Mouse (Mus musculus) stomach, postnatal 0 days (tissue): ENCODE measurements around the gene Coro1a. TPM values are rescaled to one million over a fixed set of nuclear protein-coding genes. Genes with fewer than 3 reads are reported as not detected.
A peak's percentile ranks its signal among the peaks of the same experiment; 100 is the strongest.
"Not testable (repeated sequence)": the region's sequence is repeated elsewhere in the genome, so short reads cannot be mapped to it uniquely, and the experiment has no call there.

Experiments used
- ATAC-seq: fragments of 200-750 bp; cut with Nextera tagmentation; 2 replicates; pipeline ENCODE4 v1.8.0; 2017; ENCODE audit not compliant: low FRiP score, low TSS enrichment
- DNase-seq: peaks from one replicate; pipeline ENCODE4 v3.0.0-alpha.2; 2016; ENCODE audit warnings: low spot score
- H3K27ac ChIP-seq: fragments of 300-500 bp; sonication (generic); replicated peaks from 2 replicates; pipeline ENCODE4 v1.5.1; 2014; ENCODE audit warnings: mild to moderate bottlenecking, control low read depth
- H3K27me3 ChIP-seq: fragments of 300-500 bp; sonication (generic); 2 replicates; pipeline ENCODE4 v1.6.1; 2014; ENCODE audit warnings: low read length; ENCODE audit not compliant: control insufficient read depth, insufficient read depth
- H3K36me3 ChIP-seq: fragments of 300-500 bp; sonication (generic); 2 replicates; pipeline ENCODE4 v1.6.1; 2014; ENCODE audit warnings: low read length, mixed read lengths; ENCODE audit not compliant: control insufficient read depth, insufficient read depth
- H3K4me1 ChIP-seq: fragments of 300-500 bp; sonication (generic); replicated peaks from 2 replicates; pipeline ENCODE4 v1.6.1; 2014; ENCODE audit warnings: antibody characterized with exemption; ENCODE audit not compliant: control insufficient read depth, insufficient read depth
- H3K4me2 ChIP-seq: fragments of 300-500 bp; sonication (generic); replicated peaks from 2 replicates; pipeline ENCODE4 v1.6.1; 2014; ENCODE audit warnings: low read depth, mild to moderate bottlenecking, control low read depth, moderate library complexity
- H3K4me3 ChIP-seq: fragments of 300-500 bp; sonication (generic); 2 replicates; pipeline ENCODE4 v1.5.1; 2014; ENCODE audit warnings: low read depth, low read length, control low read depth
- H3K9ac ChIP-seq: fragments of 300-500 bp; sonication (generic); 2 replicates; pipeline ENCODE4 v1.6.1; 2014; ENCODE audit warnings: mild to moderate bottlenecking, low read length, control low read depth, mixed read lengths
- H3K9me3 ChIP-seq: fragments of 300-500 bp; sonication (generic); 2 replicates; pipeline ENCODE4 v1.6.1; 2016; ENCODE audit warnings: low read length; ENCODE audit not compliant: control insufficient read depth
- CTCF ChIP-seq: IDR thresholded peaks from 2 replicates; pipeline ENCODE4 v1.5.1; 2016; ENCODE audit warnings: antibody characterized with exemption, low read depth, mild to moderate bottlenecking, moderate library complexity
- EP300 ChIP-seq: optimal IDR thresholded peaks from 2 replicates; pipeline ENCODE3; 2016; ENCODE audit warnings: antibody characterized with exemption
- WGBS: fragments of 180-500 bp; shearing (Covaris S2); extraction: QIAGEN DNeasy Blood & Tissue Kit; methylation state at CpG from one replicate; pipeline ENCODE4 v1.1.7; 2014; 5-methylcytosine and 5-hydroxymethylcytosine counted together
- polyA plus RNA-seq: library from polyadenylated mRNA; unstranded; fragments of >200 nt; fragmentation: Nextera tagmentation; extraction: Ambion mirVana; gene quantifications from 2 replicates; pipeline ENCODE4 v1.2.1, GENCODE M21; 2015

The Coro1a gene
- polyA plus RNA-seq, 1 experiment from 2014 or later: 16.9 TPM

GRCm38 (mm10) chr7:126741964-126742482 lies 34.4 kb upstream of the Coro1a start:
- DNase-seq: no peak
- Histone ChIP-seq H3K4me3 (no peak overlapping the region), H3K27ac (no peak overlapping the region), H3K27me3 (no peaks in the 10 kb centered on the region), H3K9me3 (no peaks in the 10 kb centered on the region), H3K4me1 (no peaks in the 10 kb centered on the region), H3K36me3 (no peaks in the 10 kb centered on the region), H3K9ac (no peak overlapping the region), H3K4me2 (no peak overlapping the region)
- ATAC-seq: no peak
- no peak for TF ChIP-seq EP300
- TF ChIP-seq CTCF: no peak
- 89% methylated on average over 13 of the region's 13 CpGs for WGBS

GRCm38 (mm10) chr7:126741452-126741851 lies 33.9 kb upstream of the Coro1a start:
- no peaks in the 10 kb centered on the region for H3K36me3 ChIP-seq
- no peak overlapping the region for H3K4me2 ChIP-seq
- H3K4me1 ChIP-seq: no peaks in the 10 kb centered on the region
- 87% methylated on average over 5 of the region's 5 CpGs for WGBS
- no peak overlapping the region for H3K9ac ChIP-seq
- H3K27me3 ChIP-seq: no peaks in the 10 kb centered on the region
- TF ChIP-seq CTCF (no peak), EP300 (no peak)
- no peak overlapping the region for H3K27ac ChIP-seq
- DNase-seq (no peak), ATAC-seq (no peak)
- no peaks in the 10 kb centered on the region for H3K9me3 ChIP-seq
- H3K4me3 ChIP-seq: no peak overlapping the region

GRCm38 (mm10) chr7:126740977-126741376 lies 33.4 kb upstream of the Coro1a start:
- Histone ChIP-seq H3K27me3 (no peaks in the 10 kb centered on the region), H3K4me2 (no peak overlapping the region), H3K27ac (no peak overlapping the region), H3K9me3 (no peaks in the 10 kb centered on the region), H3K4me3 (no peak overlapping the region), H3K36me3 (no peaks in the 10 kb centered on the region), H3K4me1 (no peaks in the 10 kb centered on the region), H3K9ac (no peak overlapping the region)
- TF ChIP-seq EP300: no peak
- TF ChIP-seq CTCF: no peak
- WGBS: 70% methylated on average over 5 of the region's 5 CpGs
- no peak for DNase-seq
- ATAC-seq: no peak

GRCm38 (mm10) chr7:126740132-126740735 lies 32.6 kb upstream of the Coro1a start:
- Histone ChIP-seq H3K27ac (no peak overlapping the region), H3K4me3 (no peak overlapping the region), H3K4me1 (no peaks in the 10 kb centered on the region), H3K9ac (no peak overlapping the region), H3K36me3 (no peaks in the 10 kb centered on the region), H3K4me2 (no peak overlapping the region), H3K27me3 (no peaks in the 10 kb centered on the region), H3K9me3 (no peaks in the 10 kb centered on the region)
- WGBS: 80% methylated on average over 13 of the region's 13 CpGs
- DNase-seq: no peak
- TF ChIP-seq CTCF (no peak), EP300 (no peak)
- ATAC-seq: no peak

- TF ChIP-seq CTCF (no peak), EP300 (no peak)
- Histone ChIP-seq H3K4me1 (no peaks in the 10 kb centered on the region), H3K27me3 (no peaks in the 10 kb centered on the region), H3K36me3 (no peaks in the 10 kb centered on the region), H3K9ac (no peak overlapping the region), H3K9me3 (no peaks in the 10 kb centered on the region), H3K4me3 (no peak overlapping the region), H3K4me2 (no peak overlapping the region), H3K27ac (no peak overlapping the region)
- no peak for DNase-seq
- 0 out of 2 replicates have a peak, but pooled peaks have one; percentile 18 for ATAC-seq
- WGBS: 79% methylated on average over 17 of the region's 17 CpGs
These were observed 32.0 kb upstream of the Coro1a start for GRCm38 (mm10) chr7:126739551-126739950.

- no peak for TF ChIP-seq EP300
- no peak for TF ChIP-seq CTCF
- Histone ChIP-seq H3K9ac (no peak overlapping the region), H3K27me3 (no peaks in the 10 kb centered on the region), H3K9me3 (no peaks in the 10 kb centered on the region), H3K4me2 (no peak overlapping the region), H3K36me3 (no peaks in the 10 kb centered on the region), H3K27ac (no peak overlapping the region), H3K4me1 (no peaks in the 10 kb centered on the region), H3K4me3 (no peak overlapping the region)
- ATAC-seq (no peak), DNase-seq (no peak)
- 72% methylated on average over 8 of the region's 8 CpGs for WGBS
These were observed 28.5 kb upstream of the Coro1a start for GRCm38 (mm10) chr7:126736122-126736521.

GRCm38 (mm10) chr7:126730256-126730789 lies 22.7 kb upstream of the Coro1a start:
- not testable (repeated sequence) for H3K4me1 ChIP-seq, ATAC-seq, H3K27me3 ChIP-seq, DNase-seq, H3K4me3 ChIP-seq, H3K9me3 ChIP-seq, H3K9ac ChIP-seq, H3K36me3 ChIP-seq, H3K27ac ChIP-seq, H3K4me2 ChIP-seq
- 59% methylated on average over 4 of the region's 4 CpGs for WGBS
